Mouse (Mus musculus) heart, postnatal 14 days (tissue): ENCODE measurements around the gene Parp9. TPM values are rescaled to one million over a fixed set of nuclear protein-coding genes. Genes with fewer than 3 reads are reported as not detected.
A peak's percentile ranks its signal among the peaks of the same experiment; 100 is the strongest.
"Not testable (repeated sequence)": the region's sequence is repeated elsewhere in the genome, so short reads cannot be mapped to it uniquely, and the experiment has no call there.

ENCODE experiments used
- DNase-seq, 2 experiments: peaks; one replicate each; pipeline ENCODE4 v3.0.0; 2021 to 2022
- intact Hi-C: fragments of 180-260 bp; cut with DNase I; formaldehyde crosslinking; loops from one replicate; pipeline ENCODE4 v1.15.1; 2025
- total RNA-seq, 2 experiments: library from RNA; stranded (reverse); gene quantifications; 2 replicates each; pipeline ENCODE4 v1.2.3; 2021

Parp9 gene
- total RNA-seq, 2 experiments from 2014 or later: 11.5 to 13.0 TPM

- intact Hi-C loops: no loop called here
- no peak for DNase-seq
Measured at GRCm38 (mm10) chr16:35922301-35922895, 15.9 kb upstream of the Parp9 start.

- no peak for DNase-seq
- intact Hi-C loops: no loop called here
Measured at GRCm38 (mm10) chr16:35923546-35924198, 14.6 kb upstream of the Parp9 start.

GRCm38 (mm10) chr16:35924341-35924740, 13.9 kb upstream of the Parp9 start:
- intact Hi-C loops: no loop called here
- DNase-seq: no peak

- intact Hi-C loops: loop anchor here (10.0 kb wide), 1 partner anchor 198 kb away; no protein-coding TSS in a partner anchor
Measured at GRCm38 (mm10) chr16:35932179-35933055, 5.9 kb upstream of the Parp9 start.

GRCm38 (mm10) chr16:35933181-35933580, 5.1 kb upstream of the Parp9 start:
- DNase-seq: no peak
- intact Hi-C loops: loop anchor here (10.0 kb wide), 1 partner anchor 198 kb away; no protein-coding TSS in a partner anchor

More at GRCm38 (mm10) chr16:35932179-35933055, 5.9 kb upstream of the Parp9 start:
- no peak for DNase-seq

GRCm38 (mm10) chr16:35939261-35939660, 991 bp downstream of the Parp9 start:
- intact Hi-C loops: loop anchor here (1.0 to 10.0 kb wide), 2 partner anchors 65 to 204 kb away; no protein-coding TSS in a partner anchor
- DNase-seq: peak; percentile 10 to 25

GRCm38 (mm10) chr16:35939690-35940089, 1.4 kb downstream of the Parp9 start:
- intact Hi-C loops: loop anchor here (1.0 to 10.0 kb wide), 2 partner anchors 65 to 205 kb away; no protein-coding TSS in a partner anchor
- peak; percentile 84 to 90 for DNase-seq

- DNase-seq: peak in 1 of 2 experiments; percentile 26
- intact Hi-C loops: no loop called here
Measured at GRCm38 (mm10) chr16:35941382-35941781, 3.1 kb downstream of the Parp9 start.

GRCm38 (mm10) chr16:35949264-35949663, 11.0 kb downstream of the Parp9 start:
- peak; percentile 66 to 81 for DNase-seq

GRCm38 (mm10) chr16:35951216-35951615, 12.9 kb downstream of the Parp9 start:
- intact Hi-C loops: no loop called here
- no peak for DNase-seq

More at GRCm38 (mm10) chr16:35949264-35949663, 11.0 kb downstream of the Parp9 start:
- intact Hi-C loops: no loop called here

GRCm38 (mm10) chr16:35952628-35953130, 14.4 kb downstream of the Parp9 start:
- intact Hi-C loops: no loop called here
- no peak for DNase-seq

- intact Hi-C loops, DNase-seq: not testable (repeated sequence)
Measured at GRCm38 (mm10) chr16:35965991-35966390, 27.7 kb downstream of the Parp9 start.

- intact Hi-C loops: no loop called here
- DNase-seq: no peak
Measured at GRCm38 (mm10) chr16:35966411-35967115, 28.3 kb downstream of the Parp9 start.

- no peak for DNase-seq
- intact Hi-C loops: no loop called here
Measured at GRCm38 (mm10) chr16:35967319-35967718, 29.0 kb downstream of the Parp9 start.

GRCm38 (mm10) chr16:35968149-35968548, 29.9 kb downstream of the Parp9 start:
- intact Hi-C loops: no loop called here
- no peak for DNase-seq

- intact Hi-C loops: no loop called here
- DNase-seq: no peak
Measured at GRCm38 (mm10) chr16:35974021-35974420, 35.8 kb downstream of the Parp9 start.

- DNase-seq, intact Hi-C loops: not testable (repeated sequence)
Measured at GRCm38 (mm10) chr16:35978450-35978849, 40.2 kb downstream of the Parp9 start, which contains the start of gene Kpna1. TSS of gene Kpna1 (plus strand) at chr16:35978750.

GRCm38 (mm10) chr16:35981363-35981821, 43.1 kb downstream of the Parp9 start:
- intact Hi-C loops: loop anchor here (5.0 kb wide), 1 partner anchor 86 kb away; no protein-coding TSS in a partner anchor
- DNase-seq: peak; percentile 100

GRCm38 (mm10) chr16:35982506-35982901, 44.2 kb downstream of the Parp9 start:
- intact Hi-C loops: loop anchor here (5.0 kb wide), 1 partner anchor 85 kb away; no protein-coding TSS in a partner anchor
- no peak for DNase-seq
